In genomic region chr4:46196513-46196912, GRCm38 (mm10) we compare ENCODE assay signal across 7 mouse cellular contexts. TPM values are rescaled to one million over a fixed set of nuclear protein-coding genes. Genes with fewer than 3 reads are reported as not detected.
DNase-seq lines count a peak whose midpoint lies in the region; ATAC-seq and TF ChIP-seq lines count a peak whose summit lies in the region.

No protein-coding gene starts in this region.

- peaks cover 12% of the 10 kb centered on the region for H3K4me1 ChIP-seq in lung, embryonic 15.5 days
- peaks cover 22% of the 10 kb centered on the region for H3K4me1 ChIP-seq in embryonic facial prominence, embryonic 15.5 days
- peaks cover 9% of the 10 kb centered on the region for H3K4me1 ChIP-seq in hindbrain, postnatal 0 days (ENCODE audit: insufficient read depth, low read length)
- peaks cover 30% of the 10 kb centered on the region for H3K4me1 ChIP-seq in midbrain, embryonic 14.5 days (ENCODE audit: control insufficient read depth, insufficient read depth, low read length)

- H3K27me3 ChIP-seq in lung, embryonic 15.5 days, result peaks cover 2% of the 10 kb centered on the region; the same call in 1 of the 2 replicates
- peaks cover 22% of the 10 kb centered on the region for H3K27me3 ChIP-seq in embryonic facial prominence, embryonic 15.5 days
- 0 out of 2 replicates have a peak, but pooled peaks cover 6% of the 10 kb centered on the region for H3K27me3 ChIP-seq in hindbrain, postnatal 0 days (ENCODE audit: insufficient read depth, low read length)
- H3K27me3 ChIP-seq in midbrain, embryonic 14.5 days (ENCODE audit: control insufficient read depth, insufficient read depth, low read length), result no peaks in the 10 kb centered on the region

- H3K36me3 ChIP-seq in lung, embryonic 15.5 days, result no peaks in the 10 kb centered on the region
- H3K36me3 ChIP-seq in embryonic facial prominence, embryonic 15.5 days, result 0 out of 2 replicates have a peak, but pooled peaks cover under 1% of the 10 kb centered on the region
- no peaks in the 10 kb centered on the region for H3K36me3 ChIP-seq in hindbrain, postnatal 0 days (ENCODE audit: insufficient read depth, low read length)
- H3K36me3 ChIP-seq in midbrain, embryonic 14.5 days (ENCODE audit: control insufficient read depth, insufficient read depth, low read length), result peaks cover 2% of the 10 kb centered on the region; the same call in 1 of the 2 replicates

- 0 out of 2 replicates have a peak, but pooled peaks have one; percentile 16 for ATAC-seq in lung, embryonic 15.5 days (ENCODE audit: borderline replicate concordance, extremely low read depth, low FRiP score, low TSS enrichment)
- peak; percentile 5; the same call in 1 of the 2 replicates for ATAC-seq in embryonic facial prominence, embryonic 15.5 days (ENCODE audit: insufficient number of reproducible peaks, low FRiP score, low TSS enrichment, low read depth)
- ATAC-seq in hindbrain, postnatal 0 days, result peak; percentile 81
- ATAC-seq in midbrain, embryonic 14.5 days (ENCODE audit: low FRiP score, low TSS enrichment), result peak; percentile 46; the same call in 1 of the 2 replicates

- H3K27ac ChIP-seq in lung, embryonic 15.5 days, result no peak overlapping the region
- H3K27ac ChIP-seq in embryonic facial prominence, embryonic 15.5 days (replicated peaks), result peak overlapping the region; percentile 88; the same call in 1 of the 2 replicates
- H3K27ac ChIP-seq in hindbrain, postnatal 0 days, result peak overlapping the region; percentile 95
- H3K27ac ChIP-seq in midbrain, embryonic 14.5 days (replicated peaks; ENCODE audit: low read depth, low read length), result peak overlapping the region; percentile 94

- DNase-seq in lung, postnatal 25 days (ENCODE audit: low spot score), result no peak
- peak; percentile 63 for DNase-seq in hindbrain, postnatal 0 days (ENCODE audit: low spot score)
- no peak for DNase-seq in midbrain, embryonic 14.5 days
- DNase-seq in thymus, adult 18-20 months, result no peak
- DNase-seq in kidney, postnatal 36 days, result no peak

- peak overlapping the region; percentile 82 for H3K4me2 ChIP-seq in lung, embryonic 15.5 days
- H3K4me2 ChIP-seq in embryonic facial prominence, embryonic 15.5 days (replicated peaks), result peak overlapping the region; percentile 79
- peak overlapping the region; percentile 75 for H3K4me2 ChIP-seq in hindbrain, postnatal 0 days (ENCODE audit: low read depth, low read length)
- peak overlapping the region; percentile 82 for H3K4me2 ChIP-seq in midbrain, embryonic 14.5 days (ENCODE audit: low read length)

- H3K9ac ChIP-seq in lung, embryonic 15.5 days, result no peak overlapping the region
- no peak overlapping the region for H3K9ac ChIP-seq in embryonic facial prominence, embryonic 15.5 days
- peak overlapping the region; percentile 93 for H3K9ac ChIP-seq in hindbrain, postnatal 0 days (replicated peaks; ENCODE audit: low read length)
- peak overlapping the region; percentile 95; the same call in 1 of the 2 replicates for H3K9ac ChIP-seq in midbrain, embryonic 14.5 days (replicated peaks; ENCODE audit: low read length)

- H3K9me3 ChIP-seq in lung, embryonic 15.5 days, result no peaks in the 10 kb centered on the region
- no peaks in the 10 kb centered on the region for H3K9me3 ChIP-seq in embryonic facial prominence, embryonic 15.5 days (replicated peaks)
- H3K9me3 ChIP-seq in hindbrain, postnatal 0 days (ENCODE audit: low read length), result no peaks in the 10 kb centered on the region
- no peaks in the 10 kb centered on the region for H3K9me3 ChIP-seq in midbrain, embryonic 14.5 days (ENCODE audit: control insufficient read depth, low read length)

- 46% methylated on average over 6 of the region's 6 CpGs for WGBS in lung, embryonic 15.5 days
- 37% methylated on average over 6 of the region's 6 CpGs for WGBS in embryonic facial prominence, embryonic 15.5 days
- WGBS in hindbrain, postnatal 0 days, result 16% methylated on average over 6 of the region's 6 CpGs
- 37% methylated on average over 6 of the region's 6 CpGs for WGBS in midbrain, embryonic 14.5 days

- H3K4me3 ChIP-seq in lung, embryonic 15.5 days, result peak overlapping the region; percentile 75
- H3K4me3 ChIP-seq in embryonic facial prominence, embryonic 15.5 days (replicated peaks), result peak overlapping the region; percentile 85
- peak overlapping the region; percentile 84 for H3K4me3 ChIP-seq in hindbrain, postnatal 0 days (ENCODE audit: low read length)
- peak overlapping the region; percentile 93 for H3K4me3 ChIP-seq in midbrain, embryonic 14.5 days (replicated peaks; ENCODE audit: low read depth, low read length)

- TF ChIP-seq CTCF in hindbrain, postnatal 0 days (IDR thresholded peaks at IDR 0.05; ENCODE audit: low read depth), result no peak

RNA-seq across cellular contexts. Expression of gene Xpa, which starts 0.4 kb away (rescaled TPM):
- 16.7 and 19.7 TPM in 2 replicates for polyA plus RNA-seq in lung, embryonic 15.5 days (2015; fragmentation: Nextera tagmentation; extraction: Ambion mirVana)
- polyA plus RNA-seq in embryonic facial prominence, embryonic 15.5 days (2015; fragmentation: Nextera tagmentation; extraction: Ambion mirVana), result 22.9 and 25.0 TPM in 2 replicates
- total RNA-seq in hindbrain, postnatal 0 days (2014; rRNA removed), result 18.9 and 26.4 TPM in 2 replicates
- 35.9 and 39.2 TPM in 2 replicates for polyA plus RNA-seq in hindbrain, postnatal 0 days (2015; fragmentation: Nextera tagmentation; extraction: Ambion mirVana)
- 33.3 and 34.5 TPM in 2 replicates for polyA plus RNA-seq in midbrain, embryonic 14.5 days (2014; fragmentation: Nextera tagmentation; extraction: Ambion mirVana)

RNA-seq across cellular contexts. Expression of gene Tstd2, which starts 58.0 kb away (rescaled TPM):
- 39.6 and 41.7 TPM in 2 replicates for polyA plus RNA-seq in lung, embryonic 15.5 days (2015; fragmentation: Nextera tagmentation; extraction: Ambion mirVana)
- 30.1 and 42.0 TPM in 2 replicates for polyA plus RNA-seq in embryonic facial prominence, embryonic 15.5 days (2015; fragmentation: Nextera tagmentation; extraction: Ambion mirVana)
- total RNA-seq in hindbrain, postnatal 0 days (2014; rRNA removed), result 20.2 and 25.5 TPM in 2 replicates
- polyA plus RNA-seq in hindbrain, postnatal 0 days (2015; fragmentation: Nextera tagmentation; extraction: Ambion mirVana), result 18.5 and 22.4 TPM in 2 replicates
- 23.5 and 24.6 TPM in 2 replicates for polyA plus RNA-seq in midbrain, embryonic 14.5 days (2014; fragmentation: Nextera tagmentation; extraction: Ambion mirVana)

RNA-seq across cellular contexts. Expression of gene Ncbp1, which starts 58.1 kb away (rescaled TPM):
- 71.2 TPM in 2 replicates for polyA plus RNA-seq in lung, embryonic 15.5 days (2015; fragmentation: Nextera tagmentation; extraction: Ambion mirVana)
- polyA plus RNA-seq in embryonic facial prominence, embryonic 15.5 days (2015; fragmentation: Nextera tagmentation; extraction: Ambion mirVana), result 69.8 TPM in 2 replicates
- 34.8 and 35.3 TPM in 2 replicates for total RNA-seq in hindbrain, postnatal 0 days (2014; rRNA removed)
- polyA plus RNA-seq in hindbrain, postnatal 0 days (2015; fragmentation: Nextera tagmentation; extraction: Ambion mirVana), result 44.7 and 46.2 TPM in 2 replicates
- 72.7 and 100 TPM in 2 replicates for polyA plus RNA-seq in midbrain, embryonic 14.5 days (2014; fragmentation: Nextera tagmentation; extraction: Ambion mirVana)

Comparison
In these comparisons a context has a peak if more than half of its experiments do, and no peak if none do; other contexts are left out.
1. ATAC-seq: peak in every context shown above with its lines; median percentile 81 in hindbrain, postnatal 0 days; 46 in midbrain, embryonic 14.5 days; 16 in lung, embryonic 15.5 days; 5 in embryonic facial prominence, embryonic 15.5 days.
2. H3K9ac ChIP-seq: peak in hindbrain, postnatal 0 days (single experiment) and midbrain, embryonic 14.5 days (single experiment); none in lung, embryonic 15.5 days (single experiment) and embryonic facial prominence, embryonic 15.5 days (single experiment).
3. Peak in every context shown above with its lines, with median percentiles within 50 percentile points of each other: H3K4me2 ChIP-seq and H3K4me3 ChIP-seq.